Comparison of ENCODE assay signal across 8 mouse cellular contexts in the genomic region with DNA sequence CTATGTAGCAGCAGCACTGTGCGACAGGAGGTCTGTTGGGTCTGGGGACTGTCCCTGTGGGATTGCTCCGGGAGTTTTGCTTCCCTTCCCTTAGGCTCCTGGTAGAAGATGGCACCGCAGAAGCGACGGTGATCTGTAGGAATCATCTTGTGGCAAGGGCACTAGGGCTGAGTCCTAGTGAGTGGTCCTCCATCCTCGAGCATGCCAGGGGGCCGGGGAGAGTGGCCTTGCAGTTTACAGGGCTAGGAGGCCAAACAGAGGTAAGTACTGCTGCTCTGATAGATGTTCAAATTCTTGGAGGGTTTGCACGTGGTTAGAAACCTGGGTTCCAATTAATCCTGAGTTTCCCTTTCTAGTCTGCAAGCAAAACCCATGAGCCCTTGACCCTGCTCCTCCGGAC. TPM values are rescaled to one million over a fixed set of nuclear protein-coding genes. Genes with fewer than 3 reads are reported as not detected.
DNase-seq lines count a peak whose midpoint lies in the region; ATAC-seq lines count a peak whose summit lies in the region.

No protein-coding gene starts in this region.

- peak overlapping the region; percentile 51 to 54; a peak in 1 of 4 replicates for H3K27ac ChIP-seq in heart, embryonic 14.5 days (replicated peaks in 1 of 2; ENCODE audit: control insufficient read depth in 1 of 2, insufficient read depth in 1 of 2, low read depth in 2 of 2, low read length in 2 of 2)
- no peak overlapping the region for H3K27ac ChIP-seq in brown adipose tissue, adult 24 weeks (replicated peaks; ENCODE audit: low read depth, low read length)
- peak overlapping the region; percentile 58; the same call in 1 of the 2 replicates for H3K27ac ChIP-seq in hindbrain, embryonic 11.5 days (ENCODE audit: low read depth, low read length)
- H3K27ac ChIP-seq in midbrain, embryonic 11.5 days (ENCODE audit: low read depth, low read length), result 0 out of 2 replicates have a peak overlapping the region, but pooled peaks have one; percentile 47

- peaks cover 9 to 24% of the 10 kb centered on the region in 2 experiments for H3K4me1 ChIP-seq in heart, embryonic 14.5 days (ENCODE audit: control insufficient read depth in 2 of 2, insufficient read depth in 2 of 2, low read length in 2 of 2)
- H3K4me1 ChIP-seq in brown adipose tissue, adult 24 weeks (ENCODE audit: control insufficient read depth, insufficient read depth, insufficient read length, low read length), result no peaks in the 10 kb centered on the region
- peaks cover 3% of the 10 kb centered on the region; the same call in 1 of the 2 replicates for H3K4me1 ChIP-seq in hindbrain, embryonic 11.5 days (replicated peaks; ENCODE audit: control insufficient read depth, insufficient read depth, low read length)
- H3K4me1 ChIP-seq in midbrain, embryonic 11.5 days (ENCODE audit: control insufficient read depth, insufficient read depth, low read length), result peaks cover 21% of the 10 kb centered on the region

- peaks cover 60% of the 10 kb centered on the region for H3K36me3 ChIP-seq in heart, embryonic 14.5 days (ENCODE audit: control insufficient read depth, insufficient read depth, low read length)
- peaks cover 2% of the 10 kb centered on the region; the same call in 1 of the 2 replicates for H3K36me3 ChIP-seq in hindbrain, embryonic 11.5 days (ENCODE audit: control insufficient read depth, insufficient read depth, low read length)
- H3K36me3 ChIP-seq in midbrain, embryonic 11.5 days (ENCODE audit: control insufficient read depth, insufficient read depth, low read length), result peaks cover 19% of the 10 kb centered on the region

- no peak for DNase-seq in heart, postnatal 14 days
- DNase-seq in hindbrain, embryonic 11.5 days (ENCODE audit: low spot score), result no peak
- DNase-seq in midbrain, embryonic 11.5 days (ENCODE audit: low spot score, missing footprints), result no peak
- no peak for DNase-seq in T-cell, adult 2 months (ENCODE audit: low spot score)
- DNase-seq in thymus, postnatal 25 days, result no peak
- DNase-seq in kidney, adult 18-20 months, result no peak

- intact Hi-C loops in heart, postnatal 14 days (cut with DNase I), result no loop called here

- 82% methylated on average over 9 of the region's 9 CpGs for WGBS in heart, embryonic 14.5 days
- 82% methylated on average over 9 of the region's 9 CpGs for WGBS in hindbrain, embryonic 11.5 days
- 75% methylated on average over 9 of the region's 9 CpGs for WGBS in midbrain, embryonic 11.5 days

- no peaks in the 10 kb centered on the region for H3K27me3 ChIP-seq in heart, embryonic 14.5 days (ENCODE audit: control insufficient read depth, insufficient read depth, low read length)
- H3K27me3 ChIP-seq in hindbrain, embryonic 11.5 days (ENCODE audit: control insufficient read depth, insufficient read depth, low read length), result no peaks in the 10 kb centered on the region
- H3K27me3 ChIP-seq in midbrain, embryonic 11.5 days (ENCODE audit: control insufficient read depth, insufficient read depth, low read length), result no peaks in the 10 kb centered on the region

- H3K4me3 ChIP-seq in heart, embryonic 14.5 days (ENCODE audit: control insufficient read depth in 1 of 2, insufficient read depth in 1 of 2, low read depth in 1 of 2, low read length in 2 of 2), result no peak overlapping the region
- H3K4me3 ChIP-seq in brown adipose tissue, adult 24 weeks (ENCODE audit: insufficient read depth, low read depth, low read length), result peak overlapping the region; percentile 17; the same call in 1 of the 2 replicates
- peak overlapping the region; percentile 13 for H3K4me3 ChIP-seq in hindbrain, embryonic 11.5 days (ENCODE audit: low read depth, low read length)
- H3K4me3 ChIP-seq in midbrain, embryonic 11.5 days (ENCODE audit: low read depth, low read length), result peak overlapping the region; percentile 10; the same call in 1 of the 2 replicates

- no peaks in the 10 kb centered on the region for H3K9me3 ChIP-seq in heart, embryonic 14.5 days (ENCODE audit: control insufficient read depth, low read length)
- no peaks in the 10 kb centered on the region for H3K9me3 ChIP-seq in hindbrain, embryonic 11.5 days (ENCODE audit: control insufficient read depth, low read length)
- H3K9me3 ChIP-seq in midbrain, embryonic 11.5 days (ENCODE audit: control insufficient read depth, low read length), result no peaks in the 10 kb centered on the region

- no peak for ATAC-seq in heart, embryonic 14.5 days (ENCODE audit: insufficient number of reproducible peaks, insufficient read depth, low FRiP score, low read depth)
- no peak for ATAC-seq in hindbrain, embryonic 11.5 days (ENCODE audit: low FRiP score)
- no peak for ATAC-seq in midbrain, embryonic 11.5 days (ENCODE audit: low FRiP score)

- no peak overlapping the region for H3K9ac ChIP-seq in heart, embryonic 14.5 days (ENCODE audit: low read length)
- 0 out of 2 replicates have a peak overlapping the region, but pooled peaks have one; percentile 11 for H3K9ac ChIP-seq in hindbrain, embryonic 11.5 days (ENCODE audit: low read depth, low read length)
- peak overlapping the region; percentile 48 for H3K9ac ChIP-seq in midbrain, embryonic 11.5 days (ENCODE audit: low read length)

- peak overlapping the region; percentile 75; the same call in 1 of the 2 replicates for H3K4me2 ChIP-seq in heart, embryonic 14.5 days (ENCODE audit: low read length)
- H3K4me2 ChIP-seq in hindbrain, embryonic 11.5 days (replicated peaks; ENCODE audit: low read depth, low read length), result no peak overlapping the region
- H3K4me2 ChIP-seq in midbrain, embryonic 11.5 days, result peak overlapping the region; percentile 56

RNA-seq across cellular contexts. Expression of a gene that starts 10.0 kb away (rescaled TPM):
- 61.7 and 64.8 TPM in 2 replicates for polyA plus RNA-seq in heart, embryonic 14.5 days (2014; fragmentation: Nextera tagmentation; extraction: Ambion mirVana)
- 1 to 10 TPM; 3.6 to 8.1 TPM for total RNA-seq in heart, postnatal 14 days (2021)
- 0.79 TPM in 1 of 2 replicates, not detected in the other for polyA plus RNA-seq in brown adipose tissue, adult 24 weeks (2012; ENCODE audit: insufficient read depth, insufficient read length, missing spikeins)
- polyA plus RNA-seq in hindbrain, embryonic 11.5 days (2014; fragmentation: Nextera tagmentation; extraction: Ambion mirVana), result 131 and 141 TPM in 2 replicates
- 169 and 171 TPM in 2 replicates for polyA plus RNA-seq in midbrain, embryonic 11.5 days (2014; fragmentation: Nextera tagmentation; extraction: Ambion mirVana)

RNA-seq across cellular contexts. Expression of a gene that starts 19.7 kb away (rescaled TPM):
- 38.8 and 43.8 TPM in 2 replicates for polyA plus RNA-seq in heart, embryonic 14.5 days (2014; fragmentation: Nextera tagmentation; extraction: Ambion mirVana)
- 10 to 100 TPM; 13.1 to 16.5 TPM for total RNA-seq in heart, postnatal 14 days (2021)
- polyA plus RNA-seq in brown adipose tissue, adult 24 weeks (2012; ENCODE audit: insufficient read depth, insufficient read length, missing spikeins), result 6.2 and 11.8 TPM in 2 replicates
- 48.7 and 59.5 TPM in 2 replicates for polyA plus RNA-seq in hindbrain, embryonic 11.5 days (2014; fragmentation: Nextera tagmentation; extraction: Ambion mirVana)
- 54.6 and 54.8 TPM in 2 replicates for polyA plus RNA-seq in midbrain, embryonic 11.5 days (2014; fragmentation: Nextera tagmentation; extraction: Ambion mirVana)

RNA-seq across cellular contexts. Expression of a gene that starts 24.1 kb away (rescaled TPM):
- 13.0 and 14.1 TPM in 2 replicates for polyA plus RNA-seq in heart, embryonic 14.5 days (2014; fragmentation: Nextera tagmentation; extraction: Ambion mirVana)
- 10 to 100 TPM; 15.9 to 16.2 TPM for total RNA-seq in heart, postnatal 14 days (2021)
- polyA plus RNA-seq in brown adipose tissue, adult 24 weeks (2012; ENCODE audit: insufficient read depth, insufficient read length, missing spikeins), result 8.1 and 8.3 TPM in 2 replicates
- 9.8 and 11.6 TPM in 2 replicates for polyA plus RNA-seq in hindbrain, embryonic 11.5 days (2014; fragmentation: Nextera tagmentation; extraction: Ambion mirVana)
- polyA plus RNA-seq in midbrain, embryonic 11.5 days (2014; fragmentation: Nextera tagmentation; extraction: Ambion mirVana), result 8.8 and 9.8 TPM in 2 replicates

RNA-seq across cellular contexts. Expression of a gene that starts 27.2 kb away (rescaled TPM):
- 14.3 and 16.5 TPM in 2 replicates for polyA plus RNA-seq in heart, embryonic 14.5 days (2014; fragmentation: Nextera tagmentation; extraction: Ambion mirVana)
- 1 to 10 TPM; 7.6 to 7.7 TPM for total RNA-seq in heart, postnatal 14 days (2021)
- 7.8 and 11.1 TPM in 2 replicates for polyA plus RNA-seq in brown adipose tissue, adult 24 weeks (2012; ENCODE audit: insufficient read depth, insufficient read length, missing spikeins)
- polyA plus RNA-seq in hindbrain, embryonic 11.5 days (2014; fragmentation: Nextera tagmentation; extraction: Ambion mirVana), result 31.5 and 31.8 TPM in 2 replicates
- polyA plus RNA-seq in midbrain, embryonic 11.5 days (2014; fragmentation: Nextera tagmentation; extraction: Ambion mirVana), result 31.2 and 33.0 TPM in 2 replicates

RNA-seq across cellular contexts. Expression of a gene that starts 35.2 kb away (rescaled TPM):
- 33.5 and 34.4 TPM in 2 replicates for polyA plus RNA-seq in heart, embryonic 14.5 days (2014; fragmentation: Nextera tagmentation; extraction: Ambion mirVana)
- total RNA-seq in heart, postnatal 14 days (2021), result 1 to 10 TPM; 5.2 to 5.4 TPM
- 2.5 and 4.6 TPM in 2 replicates for polyA plus RNA-seq in brown adipose tissue, adult 24 weeks (2012; ENCODE audit: insufficient read depth, insufficient read length, missing spikeins)
- polyA plus RNA-seq in hindbrain, embryonic 11.5 days (2014; fragmentation: Nextera tagmentation; extraction: Ambion mirVana), result 52.4 and 54.6 TPM in 2 replicates
- 53.5 and 57.7 TPM in 2 replicates for polyA plus RNA-seq in midbrain, embryonic 11.5 days (2014; fragmentation: Nextera tagmentation; extraction: Ambion mirVana)

Comparison
In these comparisons a context has a peak if more than half of its experiments do, and no peak if none do; other contexts are left out.
1. H3K4me3 ChIP-seq: peak in brown adipose tissue, adult 24 weeks (single experiment), hindbrain, embryonic 11.5 days (single experiment) and midbrain, embryonic 11.5 days (single experiment); none in heart, embryonic 14.5 days (0 of 2).
2. RNA of a gene that starts 10.0 kb away (polyA plus RNA-seq): 169 to 171 TPM in midbrain, embryonic 11.5 days, 131 to 141 TPM in hindbrain, embryonic 11.5 days and 61.7 to 64.8 TPM in heart, embryonic 14.5 days; 0.79 TPM in brown adipose tissue, adult 24 weeks; every median in the first group is over 10 times any median in the second.